Mouse (Mus musculus) left cerebral cortex, postnatal 36 days (tissue): ENCODE measurements at regions not wholly inside any gene's neighbourhood (a gene's known extent, or its start where the extent isn't known, plus 50 kb on each side); places are given as distances from the start of the nearest gene placed in this dataset.
A peak's percentile ranks its signal among the peaks of the same experiment; 100 is the strongest.

ENCODE experiments used
- DNase-seq, 2 experiments: peaks; one replicate each; pipeline ENCODE4 v3.0.0; 2021 to 2022; ENCODE audit warnings: low spot score in 2 of 2, mixed read lengths in 1 of 2
- intact Hi-C: fragments of 180-260 bp; cut with DNase I; formaldehyde crosslinking; loops from one replicate; pipeline ENCODE4 v1.15.1; 2025

DNA sequence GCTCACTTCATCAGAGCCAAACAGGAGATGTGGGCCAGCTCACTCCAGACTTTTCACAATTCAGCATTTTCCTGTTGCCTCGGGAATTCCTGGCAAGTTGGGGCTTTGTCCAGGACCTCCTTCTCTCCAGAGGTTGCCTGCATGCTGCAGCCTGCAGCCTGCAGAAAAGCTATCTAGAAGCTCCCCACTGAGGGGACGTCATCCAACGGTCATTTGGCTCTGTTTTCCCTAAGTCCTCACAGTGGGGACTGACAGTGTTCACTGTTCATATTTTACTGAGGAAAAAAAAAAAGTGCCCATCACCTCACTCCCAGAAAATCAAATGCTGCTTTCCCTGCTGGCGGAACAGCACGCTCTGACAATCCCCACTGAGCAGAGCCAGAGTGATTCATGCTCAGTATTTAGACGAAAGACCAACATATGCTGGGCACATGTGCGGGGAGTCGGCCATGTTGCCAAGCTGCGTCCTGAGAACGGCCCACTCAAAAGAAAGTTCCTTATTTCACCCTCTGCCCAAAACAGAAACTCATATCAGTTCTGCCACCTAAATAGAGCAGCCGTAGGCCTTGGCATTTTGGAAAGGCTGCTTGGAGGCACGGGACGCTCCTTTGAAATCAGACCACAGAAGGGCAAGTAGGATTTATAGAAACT, 105.3 kb downstream of the Mis18a start:
- intact Hi-C loops: loop anchor here (5.0 to 10.0 kb wide), 3 partner anchors 45 to 237 kb away; partner anchors contain the start of gene Hunk
- DNase-seq: peak; percentile 87 to 89

DNA sequence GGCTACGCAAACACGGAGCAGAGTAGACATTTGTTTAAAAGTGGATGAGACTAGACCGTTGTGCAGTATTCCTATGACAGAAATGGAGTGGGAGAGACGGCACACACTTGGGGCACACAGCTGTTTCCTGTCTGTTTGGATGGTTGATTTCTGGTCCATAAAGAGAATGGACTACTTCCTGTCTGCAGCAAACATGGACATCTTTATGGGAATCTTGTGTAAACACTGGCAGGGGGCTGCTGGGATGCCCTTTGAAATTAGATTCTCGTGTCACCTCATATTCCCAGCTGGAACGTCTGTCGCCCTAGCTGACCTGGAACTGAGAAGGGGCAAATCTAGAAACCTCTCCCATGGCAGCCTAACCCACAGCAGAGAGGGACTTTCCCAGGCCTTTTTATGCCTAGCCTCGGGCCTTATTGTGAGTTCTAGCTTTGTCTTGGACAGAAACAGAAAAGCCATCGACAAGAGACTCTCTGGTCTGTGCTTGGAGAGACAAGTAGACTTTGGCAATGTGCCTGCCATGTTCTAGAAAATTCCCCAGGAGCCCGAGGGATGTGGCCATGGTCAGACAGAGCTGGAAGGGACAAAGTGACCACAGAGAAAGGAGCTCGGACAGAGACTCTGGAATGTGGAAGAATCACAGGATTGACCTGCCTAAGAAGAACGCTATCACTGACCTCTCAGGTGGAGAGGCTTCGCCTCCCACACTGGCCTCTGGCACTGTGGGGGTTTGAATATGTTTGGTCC, 107.5 kb downstream of the Mis18a start:
- intact Hi-C loops: loop anchor here (5.0 to 10.0 kb wide), 3 partner anchors 48 to 235 kb away; partner anchors contain the start of gene Hunk
- DNase-seq: no peak

DNA sequence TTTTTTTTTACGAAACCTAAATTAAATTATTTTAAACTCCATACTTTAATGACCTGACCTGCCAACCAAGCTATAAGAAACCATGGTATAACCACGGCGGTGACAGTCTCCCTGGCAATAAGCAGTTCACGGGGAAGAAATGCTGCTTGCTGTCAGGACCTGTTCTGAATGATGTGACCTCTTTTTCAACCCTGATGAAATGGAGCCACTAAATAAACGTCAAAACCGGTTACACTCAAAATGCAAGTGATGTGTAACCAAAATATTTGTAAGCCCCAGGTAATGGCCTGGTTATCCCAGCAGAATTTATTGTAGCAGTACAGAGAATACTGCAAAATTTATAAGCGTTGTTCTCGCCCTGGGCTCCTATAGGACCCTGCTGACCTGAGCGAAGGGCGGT, 111.4 kb downstream of the Mis18a start:
- intact Hi-C loops: no loop called here
- no peak for DNase-seq

DNA sequence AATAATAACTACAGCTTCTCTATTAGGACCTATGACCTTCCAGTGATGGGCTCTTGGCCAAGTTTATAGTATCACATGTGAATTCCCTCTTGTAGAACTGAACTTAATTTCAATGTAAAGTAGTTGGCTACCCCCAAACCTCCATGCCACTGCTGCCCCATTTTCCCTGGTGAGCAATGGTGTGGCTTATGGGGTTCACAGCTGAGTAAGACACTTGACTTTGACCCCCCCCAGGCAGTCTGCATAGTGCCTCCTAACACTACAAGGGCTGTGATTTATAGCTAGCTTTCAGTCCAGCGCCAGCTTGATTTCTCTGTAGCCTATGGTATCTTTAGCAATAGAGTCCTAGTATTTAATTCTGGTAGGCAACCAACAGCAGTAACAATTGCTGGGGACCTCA, 113.1 kb downstream of the Mis18a start:
- intact Hi-C loops: no loop called here
- DNase-seq: no peak

DNA sequence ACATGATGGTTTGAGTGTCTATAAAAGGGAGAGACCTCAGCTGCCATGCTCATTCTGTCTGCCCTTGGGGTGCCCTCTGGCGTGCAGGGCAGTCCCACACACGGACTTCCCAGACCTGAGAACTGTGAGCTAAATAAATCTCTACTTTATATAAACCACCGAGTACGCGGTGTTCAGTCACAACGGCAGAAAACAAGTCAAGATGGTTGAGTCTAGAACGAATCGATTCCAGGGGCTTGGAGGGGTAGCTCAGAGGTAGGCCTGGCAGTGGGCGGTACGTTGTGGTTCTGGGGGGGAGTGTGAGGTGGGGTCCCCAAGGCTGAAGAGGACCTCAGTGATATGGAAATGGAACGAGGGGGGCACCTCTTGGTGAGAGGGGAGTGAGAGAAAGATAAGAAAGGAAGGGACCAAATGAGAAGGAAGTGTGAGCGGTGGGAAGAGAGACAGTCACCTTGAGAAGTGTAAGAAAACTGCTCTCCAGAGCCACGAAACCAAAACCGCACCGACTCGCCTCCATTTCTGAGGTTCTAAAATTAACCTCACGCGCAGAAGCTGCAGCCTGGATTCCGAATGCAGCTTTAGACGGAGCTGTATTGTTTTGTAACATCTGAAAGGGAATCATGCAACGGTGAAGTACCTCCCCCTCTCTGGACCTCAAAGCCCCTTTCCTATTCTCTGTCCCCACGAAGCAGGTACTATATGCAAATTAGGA, 117.0 kb downstream of the Mis18a start:
- intact Hi-C loops: no loop called here
- DNase-seq: peak in 1 of 2 experiments; percentile 47

DNA sequence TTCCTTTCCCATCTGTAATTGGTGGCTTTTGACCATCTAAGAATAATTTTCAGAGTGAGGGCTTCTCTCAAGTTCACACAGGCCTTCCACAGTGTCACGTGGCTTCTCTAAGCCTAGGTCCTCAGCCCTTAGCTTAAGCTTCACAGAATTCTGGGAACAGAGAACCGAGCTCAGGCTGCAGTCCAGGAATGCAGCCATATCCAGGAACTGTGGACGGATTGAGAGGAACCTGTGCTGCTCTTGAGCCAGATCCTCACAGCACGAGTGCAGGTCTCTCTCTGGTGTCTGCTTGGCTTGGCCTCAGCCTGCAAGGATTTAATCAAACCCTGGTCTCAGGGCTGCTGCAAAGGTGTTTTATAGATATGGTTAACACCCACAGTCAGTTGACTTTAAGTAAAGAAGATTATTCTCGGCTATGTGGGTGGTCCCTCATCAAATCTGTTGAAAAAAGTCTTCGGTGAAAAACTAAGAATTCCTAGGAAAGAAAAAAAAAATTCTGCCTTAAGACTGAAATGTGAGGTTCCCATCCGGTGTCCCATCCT, 127.8 kb downstream of the Mis18a start:
- DNase-seq: peak; percentile 30 to 52
- intact Hi-C loops: no loop called here

DNA sequence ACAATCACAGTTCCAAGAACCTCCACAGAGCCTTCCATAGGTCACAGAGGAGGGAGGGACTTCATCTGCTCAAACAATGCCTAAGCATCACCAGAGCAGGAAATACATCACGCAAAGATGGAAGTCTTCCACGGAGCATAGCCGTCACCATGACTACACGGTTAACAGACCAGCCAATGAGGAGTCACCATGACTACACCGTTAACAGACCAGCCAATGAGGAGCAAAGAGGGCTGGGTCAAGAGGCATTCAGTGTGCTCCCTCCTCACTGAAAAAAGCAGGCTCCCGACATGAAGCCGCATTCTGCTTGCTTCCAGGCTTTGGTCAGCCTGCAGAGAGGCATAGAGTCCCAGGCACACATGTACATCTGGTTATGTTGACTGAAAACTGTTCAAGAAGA, 128.5 kb downstream of the Mis18a start:
- DNase-seq: no peak
- intact Hi-C loops: no loop called here

DNA sequence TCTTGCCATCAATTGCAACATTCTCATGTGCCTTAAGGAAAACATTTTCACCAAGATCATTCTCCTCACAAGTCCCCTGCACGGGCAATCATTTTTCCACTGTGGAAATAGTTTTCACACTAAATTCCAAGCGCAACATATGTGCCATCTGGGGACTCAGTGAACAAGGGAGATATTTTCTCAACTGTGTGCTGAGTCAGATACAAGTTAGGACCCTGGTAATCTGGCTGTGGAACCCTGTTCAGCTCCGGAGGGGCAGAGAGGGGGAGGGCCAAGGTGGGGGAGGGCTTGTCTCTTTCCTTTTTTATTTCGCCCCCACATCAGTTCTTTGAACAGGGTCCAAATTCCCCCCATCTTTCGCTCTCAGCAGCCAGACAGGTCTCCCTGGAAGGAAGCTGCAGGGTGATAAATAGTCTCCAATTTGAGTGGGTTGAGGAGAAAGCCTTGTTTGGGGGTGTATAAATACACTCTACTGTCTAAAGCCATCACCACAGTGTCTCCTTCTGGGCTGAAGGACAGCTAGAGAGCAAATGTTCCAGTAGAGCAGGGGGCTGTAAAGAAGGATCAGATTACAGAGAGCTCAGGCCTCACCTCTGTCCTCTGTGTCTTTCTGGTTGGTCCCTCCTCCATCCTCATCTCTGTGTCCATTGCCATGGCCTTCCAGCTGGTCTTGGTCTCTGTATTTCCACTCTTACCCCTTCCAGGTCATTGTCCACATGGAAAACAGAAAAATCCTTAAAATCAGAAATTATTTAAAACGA, 134.3 kb downstream of the Mis18a start:
- intact Hi-C loops: no loop called here

DNA sequence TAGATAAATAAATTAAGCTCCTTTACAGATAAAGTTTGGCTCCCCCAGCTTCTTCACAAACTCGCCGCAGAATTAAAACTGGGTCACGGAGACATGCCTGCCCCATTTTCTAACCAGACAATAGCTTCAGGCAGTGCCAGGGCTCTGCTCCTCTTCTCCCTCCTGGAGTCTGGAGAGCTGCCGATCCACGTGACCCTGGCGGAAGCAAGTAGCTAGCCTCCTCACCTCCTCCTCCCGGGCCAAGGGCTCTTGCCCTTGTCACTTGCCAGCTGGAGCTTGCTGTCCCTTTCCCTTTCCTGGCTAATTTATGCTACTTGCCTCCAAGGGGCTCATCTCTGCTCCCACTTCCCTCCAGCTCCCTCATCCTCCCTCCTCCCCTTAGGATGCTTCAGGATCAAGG, 142.0 kb downstream of the Mis18a start:
- no peak for DNase-seq
- intact Hi-C loops: no loop called here

More for the DNA sequence above, 134.3 kb downstream of the Mis18a start:
- DNase-seq: peak in 1 of 2 experiments; percentile 24

DNA sequence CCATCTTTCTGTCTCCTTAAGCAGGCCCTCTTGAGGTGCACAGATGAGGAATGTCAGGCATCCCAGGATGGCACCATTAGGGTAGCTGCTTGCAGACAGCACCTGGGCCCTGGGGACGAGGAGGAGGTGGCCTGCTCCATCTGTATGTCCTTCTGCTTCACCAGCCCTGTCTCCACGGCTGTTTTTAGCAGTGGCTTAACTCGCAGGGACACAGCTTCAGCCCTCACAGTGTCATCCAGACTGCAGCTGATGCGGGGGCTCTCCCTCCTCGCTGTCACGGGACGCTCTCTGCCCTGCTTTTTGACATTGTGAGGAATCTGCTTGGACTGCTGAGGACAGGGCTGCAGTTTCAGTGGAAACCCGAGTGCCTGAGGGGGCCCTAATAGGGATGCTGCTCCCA, 146.8 kb downstream of the Mis18a start:
- intact Hi-C loops: no loop called here
- DNase-seq: peak; percentile 19 to 37

DNA sequence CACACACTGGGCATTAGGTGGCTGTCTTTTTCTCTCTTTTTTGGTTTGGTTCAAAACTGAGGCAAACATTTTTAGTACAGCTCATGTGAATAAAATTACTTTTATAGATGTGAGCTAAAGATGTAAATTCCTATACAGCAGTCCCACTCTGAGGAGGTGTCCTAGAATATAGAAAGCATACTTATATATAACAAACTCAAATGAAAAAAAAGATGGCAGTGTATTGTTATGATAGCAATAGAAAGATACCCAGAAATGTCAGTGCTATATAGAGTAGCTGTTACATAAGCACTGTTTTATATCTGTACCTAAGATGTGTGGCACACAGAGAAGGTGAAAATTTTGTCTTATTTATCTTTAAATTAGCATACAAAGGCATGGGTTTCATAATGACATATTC, 156.1 kb downstream of the Mis18a start:
- intact Hi-C loops: no loop called here
- DNase-seq: no peak

DNA sequence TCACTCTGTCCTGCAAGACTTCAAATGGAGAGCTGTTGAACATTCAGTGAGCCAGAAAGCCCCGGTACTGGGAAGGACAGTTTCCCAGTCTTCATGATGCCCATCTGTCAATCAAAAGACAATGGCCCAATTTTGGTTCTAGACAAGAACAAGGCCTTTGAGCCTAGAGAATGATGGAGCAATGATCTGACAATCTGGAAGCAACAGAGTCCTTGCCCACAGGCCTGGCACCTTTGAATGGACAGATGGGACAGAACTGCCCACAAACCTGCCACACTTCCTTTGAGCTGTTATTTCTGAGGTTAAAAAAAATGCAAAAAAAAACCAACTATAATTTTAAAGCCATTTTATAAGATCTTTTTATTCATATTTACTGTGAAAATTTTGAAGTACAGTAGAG, 157.4 kb downstream of the Mis18a start:
- DNase-seq: peak; percentile 18 to 38
- intact Hi-C loops: no loop called here

DNA sequence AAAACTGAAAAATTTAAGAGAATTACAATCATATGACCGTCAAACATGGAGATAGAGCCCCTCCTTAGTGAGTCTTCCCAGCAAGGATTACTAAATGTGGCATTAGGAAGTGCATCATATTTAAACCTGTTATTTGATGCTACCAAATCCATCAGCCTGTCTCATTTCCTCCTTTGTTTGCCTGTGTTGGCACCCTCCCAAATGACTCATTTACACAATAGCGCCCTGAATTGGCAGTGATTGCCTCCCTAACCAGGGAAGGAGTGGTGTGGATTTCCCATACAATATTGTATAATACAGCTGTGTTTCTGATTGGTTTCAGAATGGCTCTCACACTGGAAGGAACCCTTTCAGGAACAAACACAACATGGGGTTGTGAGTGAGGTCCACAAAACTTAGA, 162.0 kb downstream of the Mis18a start:
- intact Hi-C loops: no loop called here
- no peak for DNase-seq

DNA sequence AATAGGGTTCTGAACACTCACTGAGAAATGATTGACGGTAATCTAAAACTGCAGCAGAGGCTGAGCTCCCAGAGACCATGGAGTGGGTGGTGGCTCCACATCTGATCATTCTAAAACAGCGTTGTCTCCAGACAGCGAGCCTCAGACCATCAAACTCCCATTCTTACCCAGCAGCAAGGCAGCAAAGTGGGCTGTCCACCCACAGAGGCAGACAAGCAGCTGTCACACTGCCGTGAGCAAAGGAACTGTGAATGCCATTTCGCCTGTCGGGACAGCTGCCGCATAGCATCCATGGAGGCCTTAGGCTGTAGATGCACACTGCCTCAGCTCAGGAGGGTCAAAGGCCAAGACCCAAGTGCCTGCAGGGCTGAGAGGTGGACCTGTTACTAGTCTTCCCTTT, 167.3 kb downstream of the Hunk start:
- intact Hi-C loops: no loop called here
- peak; percentile 16 to 20 for DNase-seq

DNA sequence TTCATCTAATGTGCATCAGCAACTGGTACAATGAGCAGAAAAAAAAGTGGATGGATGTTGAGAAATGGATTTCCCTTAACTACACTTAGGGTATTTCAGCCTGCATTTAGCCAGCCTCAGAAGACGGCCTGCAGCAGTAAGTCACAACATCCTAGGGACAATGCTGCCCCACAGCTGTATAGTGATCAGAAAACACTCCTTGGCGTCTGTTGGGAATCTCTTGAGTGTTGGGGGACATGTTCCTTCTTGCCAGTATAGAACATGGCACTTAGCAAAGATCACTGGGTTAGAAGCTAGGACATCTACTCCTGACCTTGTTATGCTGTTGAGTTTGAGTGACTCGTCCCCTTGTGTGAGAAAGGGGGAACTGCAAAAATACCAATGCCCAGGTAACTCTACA, 165.2 kb downstream of the Hunk start:
- intact Hi-C loops: no loop called here
- DNase-seq: no peak

DNA sequence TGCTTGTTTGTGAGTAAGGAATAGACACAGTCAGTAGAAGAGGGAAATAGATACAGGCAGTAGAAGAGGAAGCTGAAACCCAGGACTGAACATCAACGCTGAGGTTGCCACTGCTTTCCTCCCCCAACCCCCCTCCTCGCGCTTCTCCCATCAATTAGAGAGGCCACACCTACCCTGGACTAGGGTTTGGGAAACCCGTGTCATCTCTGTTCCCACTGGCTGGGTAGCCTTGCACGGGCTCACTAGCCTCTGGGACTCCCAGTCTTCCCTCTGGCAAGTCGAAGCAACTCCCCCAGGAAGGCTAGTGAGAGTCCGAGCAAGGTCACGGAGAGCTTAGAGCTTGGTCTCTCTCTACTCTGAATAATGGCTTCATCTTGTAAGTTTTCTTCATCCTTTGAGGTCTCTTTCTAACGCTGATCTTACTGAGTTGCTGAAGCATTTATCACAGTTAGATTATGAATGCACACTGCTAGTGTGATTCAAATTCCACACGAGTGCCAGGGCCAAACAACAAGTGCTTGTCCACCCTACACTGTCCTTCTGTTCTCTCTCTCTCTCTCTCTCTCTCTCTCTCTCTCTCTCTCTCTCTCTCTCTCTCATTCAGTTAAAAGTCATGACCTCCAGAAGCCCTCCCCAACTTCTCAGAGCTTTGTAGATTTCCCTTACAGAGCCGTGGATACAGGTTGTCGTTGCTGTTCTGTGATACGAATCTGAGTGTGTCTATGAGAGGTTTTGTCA, 164.4 kb downstream of the Hunk start:
- intact Hi-C loops: no loop called here
- no peak for DNase-seq
